Mouse (Mus musculus): Measurements from ENCODE around the gene Atxn1. TPM values are rescaled to one million over a fixed set of nuclear protein-coding genes. Genes with fewer than 3 reads are reported as not detected.
A peak's percentile ranks its signal among the peaks of the same experiment; 100 is the strongest.

The Atxn1 gene
- polyA plus RNA-seq, 1 experiment: 23.0 TPM

- peaks cover 4% of the 10 kb centered on the region; the same call in 1 of the 2 replicates for H3K4me1 ChIP-seq (ENCODE audit: control insufficient read depth, insufficient read depth, low read length)
- TF ChIP-seq CTCF (IDR thresholded peaks at IDR 0.05; ENCODE audit: low read depth, low read length) (no peak), POLR2A (IDR thresholded peaks at IDR 0.05; ENCODE audit: borderline replicate concordance, low read depth, low read length) (no peak)
- H3K27ac ChIP-seq (ENCODE audit: insufficient read depth, low read depth, low read length): no peak overlapping the region
- H3K4me3 ChIP-seq (ENCODE audit: insufficient read depth, low read length): no peak overlapping the region
Observed at GRCm38 (mm10) chr13:45934841-45935240, 30.0 kb downstream of the Atxn1 start.

DNA sequence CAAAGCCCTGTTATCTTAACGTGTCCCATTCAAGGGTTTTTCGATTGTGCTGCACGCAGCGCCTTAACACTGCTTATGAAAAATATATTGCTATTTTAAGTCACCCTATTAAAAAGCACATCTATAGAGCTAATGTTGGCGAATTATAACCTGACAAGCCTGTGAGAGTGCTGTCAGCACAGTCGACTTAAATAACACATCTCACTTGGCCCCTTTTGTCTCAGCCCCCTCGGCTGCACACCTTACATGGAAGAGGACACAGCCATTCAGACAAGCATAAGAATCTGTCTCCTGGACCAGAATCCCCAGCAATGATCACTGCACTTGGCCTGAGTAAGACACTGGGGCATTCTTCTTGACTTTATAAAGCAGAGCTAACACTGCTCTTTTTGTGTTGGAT is 30.7 kb downstream of the Atxn1 start:
- TF ChIP-seq CTCF (IDR thresholded peaks at IDR 0.05; ENCODE audit: low read depth, low read length): no peak
- no peak for TF ChIP-seq POLR2A (IDR thresholded peaks at IDR 0.05; ENCODE audit: borderline replicate concordance, low read depth, low read length)
- Histone ChIP-seq H3K27ac (ENCODE audit: insufficient read depth, low read depth, low read length) (no peak overlapping the region), H3K4me3 (ENCODE audit: insufficient read depth, low read length) (no peak overlapping the region), H3K4me1 (ENCODE audit: control insufficient read depth, insufficient read depth, low read length) (peaks cover 9% of the 10 kb centered on the region)

GRCm38 (mm10) chr13:45932491-45932921 is 32.3 kb downstream of the Atxn1 start:
- no peak for TF ChIP-seq CTCF (IDR thresholded peaks at IDR 0.05; ENCODE audit: low read depth, low read length)
- TF ChIP-seq POLR2A (IDR thresholded peaks at IDR 0.05; ENCODE audit: borderline replicate concordance, low read depth, low read length): no peak
- Histone ChIP-seq H3K27ac (ENCODE audit: insufficient read depth, low read depth, low read length) (no peak overlapping the region), H3K4me1 (ENCODE audit: control insufficient read depth, insufficient read depth, low read length) (peaks cover 15% of the 10 kb centered on the region), H3K4me3 (ENCODE audit: insufficient read depth, low read length) (no peak overlapping the region)

DNA sequence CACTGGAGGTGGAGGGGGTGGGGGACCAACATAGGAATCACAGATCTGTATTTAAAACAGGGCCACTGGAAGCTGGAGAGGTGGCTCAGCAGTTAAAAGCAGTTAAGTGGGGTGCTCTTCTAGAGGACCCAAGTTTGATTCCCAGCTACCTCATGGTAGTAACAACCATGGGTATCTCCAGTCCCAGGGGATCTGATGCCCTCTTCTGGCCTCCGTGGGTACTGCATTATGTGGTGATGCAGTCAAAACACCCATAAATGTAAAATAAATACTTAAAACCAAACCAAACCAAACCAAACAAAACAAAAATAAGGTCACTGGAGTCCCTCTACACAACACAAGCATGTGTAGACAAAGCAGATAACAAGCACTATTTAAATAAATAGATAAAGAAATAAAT is 32.9 kb downstream of the Atxn1 start:
- TF ChIP-seq POLR2A (IDR thresholded peaks at IDR 0.05; ENCODE audit: borderline replicate concordance, low read depth, low read length) (no peak), CTCF (IDR thresholded peaks at IDR 0.05; ENCODE audit: low read depth, low read length) (0 out of 2 replicates have a peak, but pooled peaks have one; percentile 18)
- Histone ChIP-seq H3K4me3 (ENCODE audit: insufficient read depth, low read length) (no peak overlapping the region), H3K4me1 (ENCODE audit: control insufficient read depth, insufficient read depth, low read length) (peaks cover 15% of the 10 kb centered on the region), H3K27ac (ENCODE audit: insufficient read depth, low read depth, low read length) (no peak overlapping the region)

DNA sequence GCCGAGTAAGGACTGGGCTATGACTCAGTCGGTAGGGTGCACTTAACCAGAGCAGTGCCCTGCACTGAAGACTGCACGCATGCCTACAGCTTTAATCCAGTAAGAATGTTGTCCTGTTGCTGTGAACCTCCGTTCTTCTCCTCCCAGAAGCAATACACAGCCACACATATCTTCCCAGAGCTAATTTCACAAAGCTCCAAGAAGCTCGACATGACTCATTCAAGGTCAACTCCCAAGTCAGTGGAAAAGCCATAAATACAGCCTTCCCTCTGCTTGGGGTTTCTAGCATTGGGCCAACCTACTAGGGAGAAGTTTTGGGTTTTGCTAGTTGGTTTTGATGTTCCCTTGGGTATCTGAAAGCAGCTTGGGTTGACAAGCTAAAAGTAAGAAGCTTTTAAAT is 33.6 kb downstream of the Atxn1 start:
- Histone ChIP-seq H3K4me3 (ENCODE audit: insufficient read depth, low read length) (no peak overlapping the region), H3K27ac (ENCODE audit: insufficient read depth, low read depth, low read length) (no peak overlapping the region), H3K4me1 (ENCODE audit: control insufficient read depth, insufficient read depth, low read length) (peaks cover 15% of the 10 kb centered on the region)
- TF ChIP-seq CTCF (IDR thresholded peaks at IDR 0.05; ENCODE audit: low read depth, low read length) (no peak), POLR2A (IDR thresholded peaks at IDR 0.05; ENCODE audit: borderline replicate concordance, low read depth, low read length) (no peak)

DNA sequence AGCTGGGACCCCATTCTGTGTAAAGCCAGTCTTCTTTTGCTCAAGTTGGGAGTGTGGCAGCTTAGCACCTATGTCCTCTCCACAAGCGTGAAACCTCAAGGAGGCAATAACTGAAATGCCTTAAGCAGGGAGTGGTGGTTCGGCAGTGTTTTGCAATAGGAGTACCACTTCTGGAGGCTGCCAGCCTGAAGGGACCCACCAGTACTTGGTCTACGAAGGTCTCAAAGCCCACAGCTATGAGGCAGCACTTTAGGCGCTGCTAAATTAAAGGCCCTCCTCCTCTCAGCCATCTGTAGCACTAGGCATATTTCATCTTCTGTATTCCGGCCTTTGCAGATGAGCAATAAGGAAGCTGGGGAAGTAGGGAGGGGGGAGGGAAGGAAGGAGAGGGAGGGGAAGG is 35.1 kb downstream of the Atxn1 start:
- peaks cover 18% of the 10 kb centered on the region for H3K4me1 ChIP-seq (ENCODE audit: control insufficient read depth, insufficient read depth, low read length)
- no peak overlapping the region for H3K27ac ChIP-seq (ENCODE audit: insufficient read depth, low read depth, low read length)
- TF ChIP-seq POLR2A (IDR thresholded peaks at IDR 0.05; ENCODE audit: borderline replicate concordance, low read depth, low read length) (no peak), CTCF (IDR thresholded peaks at IDR 0.05; ENCODE audit: low read depth, low read length) (no peak)
- H3K4me3 ChIP-seq (ENCODE audit: insufficient read depth, low read length): no peak overlapping the region

GRCm38 (mm10) chr13:45925294-45925693 is 39.5 kb downstream of the Atxn1 start:
- TF ChIP-seq POLR2A (IDR thresholded peaks at IDR 0.05; ENCODE audit: borderline replicate concordance, low read depth, low read length) (no peak), CTCF (IDR thresholded peaks at IDR 0.05; ENCODE audit: low read depth, low read length) (no peak)
- Histone ChIP-seq H3K4me1 (ENCODE audit: control insufficient read depth, insufficient read depth, low read length) (peaks cover 33% of the 10 kb centered on the region), H3K27ac (ENCODE audit: insufficient read depth, low read depth, low read length) (peak overlapping the region; percentile 65), H3K4me3 (ENCODE audit: insufficient read depth, low read length) (peak overlapping the region; percentile 48)

DNA sequence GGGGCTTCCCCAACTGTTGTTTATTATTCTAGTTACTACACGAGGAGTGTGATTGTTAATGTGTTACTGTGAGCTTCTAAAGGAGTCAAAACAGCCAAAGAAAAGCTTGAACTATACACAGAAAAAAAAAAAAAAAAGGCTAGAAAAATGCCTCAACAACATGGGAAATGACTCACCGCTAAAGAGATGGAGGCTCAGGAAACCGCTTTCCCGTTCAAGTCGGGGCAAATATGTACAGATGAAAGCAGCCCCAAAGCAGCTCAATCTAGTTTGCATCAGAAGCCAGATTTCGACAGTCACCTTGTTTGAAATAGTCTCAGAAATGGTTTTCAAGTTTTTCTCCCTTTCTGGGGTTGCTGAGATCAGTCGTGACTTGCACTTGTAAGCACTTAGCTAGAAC is 40.3 kb downstream of the Atxn1 start:
- peaks cover 30% of the 10 kb centered on the region for H3K4me1 ChIP-seq (ENCODE audit: control insufficient read depth, insufficient read depth, low read length)
- TF ChIP-seq CTCF (IDR thresholded peaks at IDR 0.05; ENCODE audit: low read depth, low read length) (no peak), POLR2A (IDR thresholded peaks at IDR 0.05; ENCODE audit: borderline replicate concordance, low read depth, low read length) (no peak)
- peak overlapping the region; percentile 65 for H3K27ac ChIP-seq (ENCODE audit: insufficient read depth, low read depth, low read length)
- H3K4me3 ChIP-seq (ENCODE audit: insufficient read depth, low read length): peak overlapping the region; percentile 48

DNA sequence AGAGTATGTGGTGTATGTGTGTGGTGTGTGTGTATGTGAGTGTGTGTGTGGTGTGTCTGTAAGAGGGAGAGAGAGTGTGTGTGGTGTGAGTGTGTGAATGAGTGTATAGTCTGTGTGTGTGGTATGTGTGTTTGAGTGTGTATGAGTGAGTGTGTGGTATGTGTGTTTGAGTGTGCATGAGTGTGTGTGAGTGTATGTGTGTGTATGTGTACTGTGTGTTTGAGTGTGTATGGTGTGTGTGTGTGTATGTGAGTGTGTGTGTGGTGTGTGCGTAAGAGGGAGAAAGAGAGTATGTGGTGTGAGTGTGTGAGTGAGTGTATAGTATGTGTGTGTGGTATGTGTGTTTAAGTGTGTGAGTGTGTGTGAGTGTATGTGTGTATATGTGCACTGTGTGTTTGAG is 41.7 kb downstream of the Atxn1 start:
- H3K4me3 ChIP-seq (ENCODE audit: insufficient read depth, low read length): no peak overlapping the region
- TF ChIP-seq CTCF (IDR thresholded peaks at IDR 0.05; ENCODE audit: low read depth, low read length): no peak
- TF ChIP-seq POLR2A (IDR thresholded peaks at IDR 0.05; ENCODE audit: borderline replicate concordance, low read depth, low read length): no peak
- H3K4me1 ChIP-seq (ENCODE audit: control insufficient read depth, insufficient read depth, low read length): peaks cover 22% of the 10 kb centered on the region
- no peak overlapping the region for H3K27ac ChIP-seq (ENCODE audit: insufficient read depth, low read depth, low read length)

- peaks cover 22% of the 10 kb centered on the region for H3K4me1 ChIP-seq (ENCODE audit: control insufficient read depth, insufficient read depth, low read length)
- H3K27ac ChIP-seq (ENCODE audit: insufficient read depth, low read depth, low read length): no peak overlapping the region
- H3K4me3 ChIP-seq (ENCODE audit: insufficient read depth, low read length): no peak overlapping the region
- no peak for TF ChIP-seq CTCF (IDR thresholded peaks at IDR 0.05; ENCODE audit: low read depth, low read length)
- TF ChIP-seq POLR2A (IDR thresholded peaks at IDR 0.05; ENCODE audit: borderline replicate concordance, low read depth, low read length): no peak
Observed at GRCm38 (mm10) chr13:45922467-45922866, 42.3 kb downstream of the Atxn1 start.
